Mouse (Mus musculus): Measurements from ENCODE around the gene Rfx2.

- TF ChIP-seq CTCF (IDR thresholded peaks at IDR 0.05; ENCODE audit: low read depth, low read length): no peak
- no peak for TF ChIP-seq GATA1 (IDR thresholded peaks at IDR 0.05; ENCODE audit: borderline replicate concordance, low read length)
- no peak for TF ChIP-seq GATA2 (IDR thresholded peaks at IDR 0.05; ENCODE audit: borderline replicate concordance, low read depth, low read length)
These were observed 45.7 kb upstream of the Rfx2 start for GRCm38 (mm10) chr17:56876465-56876864.
